Comparison of ENCODE assay signal across 21 mouse cellular contexts in genomic region chr15:89103921-89104320, GRCm38 (mm10). TPM values are rescaled to one million over a fixed set of nuclear protein-coding genes. Genes with fewer than 3 reads are reported as not detected.
DNase-seq lines count a peak whose midpoint lies in the region; ATAC-seq lines count a peak whose summit lies in the region.
"Had no signal": no experiment of that assay in that cellular context is flagged by ENCODE, and none has a peak within 500 bp of the region (broad histone marks: within the 10 kb centered on the region; RNA-seq: fewer than 3 reads in every experiment).

No protein-coding gene starts in this region.

- no peak for DNase-seq in cerebellum, postnatal 4 days (ENCODE audit: low spot score in 2 of 2)
- peak; percentile 32 to 33 for DNase-seq in right cerebral cortex, postnatal 10 days (ENCODE audit: low spot score in 2 of 2)
- DNase-seq in right cerebral cortex, adult 18-20 months: no peak
- DNase-seq in cerebellum, postnatal 10 days: peak; percentile 67 to 69
- DNase-seq in retina, postnatal 1 day: no peak
- DNase-seq in thymus, postnatal 0 days (ENCODE audit: low spot score): no peak
- no peak for DNase-seq in gastrocnemius, adult 18-20 months (ENCODE audit: low spot score)
- DNase-seq: adrenal gland, adult 8-10 months; embryo, embryonic 11 days; heart, postnatal 14 days; kidney, adult 8-10 months; lung, adult 18-20 months; spleen, adult 18-20 months; thymus, adult 18-20 months; thymus, postnatal 36 days had no signal

- ATAC-seq in cerebellum, adult (ENCODE audit: insufficient number of reproducible peaks, low FRiP score, low TSS enrichment): peak; percentile 28; the same call in 1 of the 2 replicates
- ATAC-seq: forebrain, embryonic 15.5 days; intestine, embryonic 16.5 days; liver, embryonic 12.5 days; lung, postnatal 0 days; midbrain, embryonic 13.5 days had no signal

RNA-seq across cellular contexts. Expression of gene Selenoo, which starts 15.0 kb away (rescaled TPM):
- polyA plus RNA-seq in thymus, postnatal 0 days (2015; fragmentation: Nextera tagmentation; extraction: Ambion mirVana): 17.1 and 18.1 TPM in 2 replicates
- total RNA-seq in gastrocnemius, adult 18-20 months (2021): 10 to 100 TPM; 14.7 to 15.5 TPM

RNA-seq across cellular contexts. Expression of gene Tubgcp6, which starts 19.0 kb away (rescaled TPM):
- polyA plus RNA-seq in thymus, postnatal 0 days (2015; fragmentation: Nextera tagmentation; extraction: Ambion mirVana): 9.8 and 12.5 TPM in 2 replicates
- total RNA-seq in gastrocnemius, adult 18-20 months (2021): 1 to 10 TPM; 6.9 to 8.4 TPM

RNA-seq across cellular contexts. Expression of gene Hdac10, which starts 24.6 kb away (rescaled TPM):
- polyA plus RNA-seq in thymus, postnatal 0 days (2015; fragmentation: Nextera tagmentation; extraction: Ambion mirVana): 16.4 and 17.7 TPM in 2 replicates
- 1 to 10 TPM; 5.7 to 5.9 TPM for total RNA-seq in gastrocnemius, adult 18-20 months (2021)

RNA-seq across cellular contexts. Expression of gene Trabd, which starts 29.0 kb away (rescaled TPM):
- polyA plus RNA-seq in thymus, postnatal 0 days (2015; fragmentation: Nextera tagmentation; extraction: Ambion mirVana): 40.1 and 42.2 TPM in 2 replicates
- total RNA-seq in gastrocnemius, adult 18-20 months (2021): 10 to 100 TPM; 31.6 to 36.1 TPM

RNA-seq across cellular contexts. Expression of gene Mapk12, which starts 36.6 kb away (rescaled TPM):
- polyA plus RNA-seq in thymus, postnatal 0 days (2015; fragmentation: Nextera tagmentation; extraction: Ambion mirVana): 1.2 TPM in 2 replicates
- total RNA-seq in gastrocnemius, adult 18-20 months (2021): 100 to 1,000 TPM; 142 to 145 TPM

Comparison
In these comparisons a context has a peak if more than half of its experiments do, and no peak if none do; other contexts are left out.
1. DNase-seq: peak in right cerebral cortex, postnatal 10 days (2 of 2) and cerebellum, postnatal 10 days (2 of 2); none in cerebellum, postnatal 4 days (0 of 2), right cerebral cortex, adult 18-20 months (single experiment), retina, postnatal 1 day (single experiment), thymus, postnatal 0 days (single experiment) and gastrocnemius, adult 18-20 months (single experiment).